Mouse (Mus musculus): Measurements from ENCODE around the gene Gm48552. TPM values are rescaled to one million over a fixed set of nuclear protein-coding genes. Genes with fewer than 3 reads are reported as not detected.

The Gm48552 gene
- polyA plus RNA-seq (2017; shearing (Covaris generic)): not detected

GRCm38 (mm10) chr10:81388505-81389055, at the start of gene Gm48552:
Gm48552 (plus strand) TSS chr10:81389005.

GRCm38 (mm10) chr10:81342686-81343505, 45.9 kb upstream of the Gm48552 start, which contains the start of gene Gipc3:
Gipc3 (minus strand) TSS chr10:81343266.

GRCm38 (mm10) chr10:81350351-81351063, 38.3 kb upstream of the Gm48552 start, which contains the start of gene Hmg20b:
Hmg20b (minus strand) TSS chr10:81350480.

GRCm38 (mm10) chr10:81356991-81357844, 31.6 kb upstream of the Gm48552 start, which contains the start of gene Mfsd12:
Mfsd12 (plus strand) TSS chr10:81357491.

GRCm38 (mm10) chr10:81365672-81366476, 22.9 kb upstream of the Gm48552 start, which contains the start of gene 4930404N11Rik:
4930404N11Rik (minus strand) TSS chr10:81365816.

GRCm38 (mm10) chr10:81377793-81378552, 10.8 kb upstream of the Gm48552 start, which contains the start of gene Fzr1:
Fzr1 (minus strand) TSS chr10:81378516.

GRCm38 (mm10) chr10:81383802-81384604, 4.8 kb upstream of the Gm48552 start, which contains the start of the genes Dohh and Gm48551:
Dohh (plus strand) TSS chr10:81384428.
Gm48551 (plus strand) TSS chr10:81384466.

GRCm38 (mm10) chr10:81392781-81393185, 4.0 kb downstream of the Gm48552 start, which contains the start of gene Smim24:
Smim24 (plus strand) TSS chr10:81393051.

Other genes with a start within 250 kb of the Gm48552 start
- 35.9 TPM for gene Pias4, start 221.1 kb upstream of the Gm48552 start, polyA plus RNA-seq (2017; shearing (Covaris generic))
- gene Eef2, start 212.4 kb upstream of the Gm48552 start, polyA plus RNA-seq (2017; shearing (Covaris generic)): 829 TPM
- gene Dapk3, start 206.0 kb upstream of the Gm48552 start, polyA plus RNA-seq (2017; shearing (Covaris generic)): 82.9 TPM
- gene 4930442H23Rik, start 205.2 kb upstream of the Gm48552 start, polyA plus RNA-seq (2017; shearing (Covaris generic)): 0.32 TPM
- 0.76 TPM for gene Nmrk2, start 187.0 kb upstream of the Gm48552 start, polyA plus RNA-seq (2017; shearing (Covaris generic))
- gene Atcay, start 158.2 kb upstream of the Gm48552 start, polyA plus RNA-seq (2017; shearing (Covaris generic)): 3.1 TPM
- 4.9 TPM for gene Zfr2, start 155.8 kb upstream of the Gm48552 start, polyA plus RNA-seq (2017; shearing (Covaris generic))
- 20.1 TPM for gene Matk, start 136.1 kb upstream of the Gm48552 start, polyA plus RNA-seq (2017; shearing (Covaris generic))
- gene Mrpl54, start 122.1 kb upstream of the Gm48552 start, polyA plus RNA-seq (2017; shearing (Covaris generic)): 136 TPM
- 37.0 TPM for gene Apba3, start 122.0 kb upstream of the Gm48552 start, polyA plus RNA-seq (2017; shearing (Covaris generic))
- gene Tjp3, start 97.4 kb upstream of the Gm48552 start, polyA plus RNA-seq (2017; shearing (Covaris generic)): 11.5 TPM
- gene Pip5k1c, start 96.0 kb upstream of the Gm48552 start, polyA plus RNA-seq (2017; shearing (Covaris generic)): 88.8 TPM
- gene Cactin, start 67.9 kb upstream of the Gm48552 start, polyA plus RNA-seq (2017; shearing (Covaris generic)): 42.7 TPM
- gene Tbxa2r, start 60.3 kb upstream of the Gm48552 start, polyA plus RNA-seq (2017; shearing (Covaris generic)): 15.1 TPM
- not detected for gene Gipc3, start 45.7 kb upstream of the Gm48552 start, polyA plus RNA-seq (2017; shearing (Covaris generic))
- gene Hmg20b, start 38.5 kb upstream of the Gm48552 start, polyA plus RNA-seq (2017; shearing (Covaris generic)): 28.3 TPM
- 1.8 TPM for gene Mfsd12, start 31.5 kb upstream of the Gm48552 start, polyA plus RNA-seq (2017; shearing (Covaris generic))
- gene 4930404N11Rik, start 23.2 kb upstream of the Gm48552 start, polyA plus RNA-seq (2017; shearing (Covaris generic)): 0.84 TPM
- gene Fzr1, start 10.5 kb upstream of the Gm48552 start, polyA plus RNA-seq (2017; shearing (Covaris generic)): 49.3 TPM
- gene Dohh, start 4.6 kb upstream of the Gm48552 start, polyA plus RNA-seq (2017; shearing (Covaris generic)): 49.7 TPM
- gene Gm48551, start 4.5 kb upstream of the Gm48552 start, polyA plus RNA-seq (2017; shearing (Covaris generic)): 5.1 TPM
- 1.4 TPM for gene Smim24, start 4.0 kb downstream of the Gm48552 start, polyA plus RNA-seq (2017; shearing (Covaris generic))
- 13.3 TPM for gene Nfic, start 66.6 kb downstream of the Gm48552 start, polyA plus RNA-seq (2017; shearing (Covaris generic))
- not detected for gene Celf5, start 93.7 kb downstream of the Gm48552 start, polyA plus RNA-seq (2017; shearing (Covaris generic))
- gene Ncln, start 107.4 kb downstream of the Gm48552 start, polyA plus RNA-seq (2017; shearing (Covaris generic)): 110 TPM
- 65.6 TPM for gene S1pr4, start 111.1 kb downstream of the Gm48552 start, polyA plus RNA-seq (2017; shearing (Covaris generic))
- gene Gna15, start 135.2 kb downstream of the Gm48552 start, polyA plus RNA-seq (2017; shearing (Covaris generic)): 122 TPM
- gene Gna11, start 156.2 kb downstream of the Gm48552 start, polyA plus RNA-seq (2017; shearing (Covaris generic)): 11.6 TPM
- 883 TPM for gene Aes, start 170.5 kb downstream of the Gm48552 start, polyA plus RNA-seq (2017; shearing (Covaris generic))
- gene Tle2, start 185.6 kb downstream of the Gm48552 start, polyA plus RNA-seq (2017; shearing (Covaris generic)): 1.2 TPM
- not detected for gene Tle6, start 212.1 kb downstream of the Gm48552 start, polyA plus RNA-seq (2017; shearing (Covaris generic))
- gene BC025920, start 217.3 kb downstream of the Gm48552 start, polyA plus RNA-seq (2017; shearing (Covaris generic)): 1.2 TPM
- gene Sirt6, start 238.8 kb downstream of the Gm48552 start, polyA plus RNA-seq (2017; shearing (Covaris generic)): 8.4 TPM
- 3.2 TPM for gene Ankrd24, start 239.5 kb downstream of the Gm48552 start, polyA plus RNA-seq (2017; shearing (Covaris generic))